Mouse (Mus musculus) embryonic facial prominence, embryonic 13.5 days (tissue): Measurements from ENCODE around the gene Spata21. TPM values are rescaled to one million over a fixed set of nuclear protein-coding genes. Genes with fewer than 3 reads are reported as not detected.
"Not testable (repeated sequence)": the region's sequence is repeated elsewhere in the genome, so short reads cannot be mapped to it uniquely, and the experiment has no call there.

ENCODE experiments used
- ATAC-seq: fragments of 200-750 bp; cut with Nextera tagmentation; 2 replicates; pipeline ENCODE4 v1.8.0; 2017; ENCODE audit warnings: low read depth; ENCODE audit not compliant: insufficient number of reproducible peaks, insufficient read depth, low FRiP score, low TSS enrichment
- H3K27ac ChIP-seq: fragments of 300-500 bp; sonication (generic); 2 replicates; pipeline ENCODE4 v1.5.1; 2015; ENCODE audit warnings: moderate library complexity, mild to moderate bottlenecking, inconsistent platforms
- H3K27me3 ChIP-seq: fragments of 300-500 bp; sonication (generic); 2 replicates; pipeline ENCODE4 v1.6.1; 2015; ENCODE audit warnings: mild to moderate bottlenecking, inconsistent platforms
- H3K36me3 ChIP-seq: fragments of 300-500 bp; sonication (generic); 2 replicates; pipeline ENCODE4 v1.6.1; 2015; ENCODE audit warnings: mild to moderate bottlenecking, inconsistent platforms
- H3K4me1 ChIP-seq: fragments of 300-500 bp; sonication (generic); 2 replicates; pipeline ENCODE4 v1.6.1; 2015; ENCODE audit warnings: inconsistent platforms
- H3K4me2 ChIP-seq: fragments of 300-500 bp; sonication (generic); 2 replicates; pipeline ENCODE4 v1.6.1; 2015; ENCODE audit warnings: moderate library complexity, mild to moderate bottlenecking, inconsistent platforms
- H3K4me3 ChIP-seq: fragments of 300-500 bp; sonication (generic); 2 replicates; pipeline ENCODE4 v1.5.1; 2015; ENCODE audit warnings: mild to moderate bottlenecking, inconsistent platforms
- H3K9ac ChIP-seq: fragments of 300-500 bp; sonication (generic); 2 replicates; pipeline ENCODE4 v1.6.1; 2015; ENCODE audit warnings: mild to moderate bottlenecking, inconsistent platforms
- H3K9me3 ChIP-seq: fragments of 300-500 bp; sonication (generic); 2 replicates; pipeline ENCODE4 v1.6.1; 2016; ENCODE audit warnings: inconsistent platforms
- WGBS: fragments of 180-500 bp; shearing (Covaris S2); methylation state at CpG from one replicate; pipeline ENCODE4 v1.1.7; 2015; ENCODE audit warnings: mixed read lengths; 5-methylcytosine and 5-hydroxymethylcytosine counted together
- polyA plus RNA-seq: library from polyadenylated mRNA; unstranded; fragments of >200 nt; fragmentation: Nextera tagmentation; extraction: Ambion mirVana; gene quantifications from 2 replicates; pipeline ENCODE4 v1.2.1, GENCODE M21; 2015

Gene Spata21
- polyA plus RNA-seq, 1 experiment from 2014 or later = 0.22 TPM

- Histone ChIP-seq H3K27me3 (no peaks in the 10 kb centered on the region), H3K9ac (no peak overlapping the region), H3K9me3 (no peaks in the 10 kb centered on the region), H3K4me3 (no peak overlapping the region), H3K4me2 (no peak overlapping the region), H3K36me3 (peaks cover 10% of the 10 kb centered on the region; the same call in 1 of the 2 replicates), H3K4me1 (peaks cover 67% of the 10 kb centered on the region), H3K27ac (peak overlapping the region; percentile 73)
- ATAC-seq = no peak
- 59% methylated on average over 8 of the region's 8 CpGs for WGBS
Observed at GRCm38 (mm10) chr4:141132191-141132590, 44.1 kb downstream of the Spata21 start.

- Histone ChIP-seq H3K9me3 (no peaks in the 10 kb centered on the region), H3K4me3 (no peak overlapping the region), H3K36me3 (peaks cover 10% of the 10 kb centered on the region; the same call in 1 of the 2 replicates), H3K27me3 (no peaks in the 10 kb centered on the region), H3K9ac (no peak overlapping the region), H3K4me1 (peaks cover 75% of the 10 kb centered on the region), H3K4me2 (no peak overlapping the region), H3K27ac (no peak overlapping the region)
- WGBS = 54% methylated on average over 8 of the region's 8 CpGs
- no peak for ATAC-seq
Observed at GRCm38 (mm10) chr4:141133227-141133626, 45.1 kb downstream of the Spata21 start.

GRCm38 (mm10) chr4:141134031-141134441, 45.9 kb downstream of the Spata21 start:
- 44% methylated on average over 8 of the region's 8 CpGs for WGBS
- Histone ChIP-seq H3K27me3 (no peaks in the 10 kb centered on the region), H3K36me3 (peaks cover 10% of the 10 kb centered on the region; the same call in 1 of the 2 replicates), H3K27ac (peak overlapping the region; percentile 60), H3K9ac (no peak overlapping the region), H3K4me2 (no peak overlapping the region; the same call in 1 of the 2 replicates), H3K4me3 (no peak overlapping the region), H3K9me3 (no peaks in the 10 kb centered on the region), H3K4me1 (peaks cover 77% of the 10 kb centered on the region)
- no peak for ATAC-seq

- peaks cover 69% of the 10 kb centered on the region for H3K4me1 ChIP-seq
Observed at GRCm38 (mm10) chr4:141134751-141135530, 46.8 kb downstream of the Spata21 start.

GRCm38 (mm10) chr4:141136126-141136525, 48.0 kb downstream of the Spata21 start:
- Histone ChIP-seq H3K9me3 (no peaks in the 10 kb centered on the region), H3K4me1 (peaks cover 60% of the 10 kb centered on the region), H3K27me3 (no peaks in the 10 kb centered on the region), H3K27ac (no peak overlapping the region), H3K9ac (no peak overlapping the region), H3K36me3 (peaks cover 10% of the 10 kb centered on the region; the same call in 1 of the 2 replicates), H3K4me2 (no peak overlapping the region), H3K4me3 (no peak overlapping the region)
- no peak for ATAC-seq
- 77% methylated on average over 7 of the region's 7 CpGs for WGBS

More at GRCm38 (mm10) chr4:141134751-141135530, 46.8 kb downstream of the Spata21 start:
- no peaks in the 10 kb centered on the region for H3K27me3 ChIP-seq
- peak overlapping the region; percentile 68 for H3K27ac ChIP-seq
- ATAC-seq = no peak
- H3K9ac ChIP-seq = no peak overlapping the region
- 81% methylated on average over 20 of the region's 20 CpGs for WGBS
- H3K4me2 ChIP-seq = no peak overlapping the region
- no peak overlapping the region for H3K4me3 ChIP-seq
- peaks cover 10% of the 10 kb centered on the region; the same call in 1 of the 2 replicates for H3K36me3 ChIP-seq
- no peaks in the 10 kb centered on the region for H3K9me3 ChIP-seq

- not testable (repeated sequence) for ATAC-seq, H3K9ac ChIP-seq, H3K27ac ChIP-seq, H3K27me3 ChIP-seq, H3K9me3 ChIP-seq, H3K4me3 ChIP-seq, H3K36me3 ChIP-seq
- 70% methylated on average over 3 of the region's 3 CpGs for WGBS
- H3K4me2 ChIP-seq = peak overlapping the region; percentile 83
- H3K4me1 ChIP-seq = peaks cover 49% of the 10 kb centered on the region
Observed at GRCm38 (mm10) chr4:141137740-141138139, 49.6 kb downstream of the Spata21 start.

GRCm38 (mm10) chr4:141138425-141139115, 50.4 kb downstream of the Spata21 start:
- peaks cover 10% of the 10 kb centered on the region; the same call in 1 of the 2 replicates for H3K36me3 ChIP-seq
- peak overlapping the region; percentile 83 for H3K4me2 ChIP-seq
- peak overlapping the region; percentile 86 for H3K9ac ChIP-seq
- peaks cover 46% of the 10 kb centered on the region for H3K4me1 ChIP-seq
- peak overlapping the region; percentile 97 for H3K27ac ChIP-seq
- no peaks in the 10 kb centered on the region for H3K9me3 ChIP-seq
- peak overlapping the region; percentile 76 for H3K4me3 ChIP-seq
- ATAC-seq = no peak
- WGBS = 1% methylated on average over 29 of the region's 29 CpGs
- no peaks in the 10 kb centered on the region for H3K27me3 ChIP-seq

GRCm38 (mm10) chr4:141139116-141139970, 51.2 kb downstream of the Spata21 start, which contains the start of gene Szrd1:
Gene Szrd1 (minus strand): TSS chr4:141139775.
- peak; percentile 87 for ATAC-seq
- under 1% methylated on average over 62 of the region's 63 CpGs for WGBS
- H3K9me3 ChIP-seq = no peaks in the 10 kb centered on the region

DNA sequence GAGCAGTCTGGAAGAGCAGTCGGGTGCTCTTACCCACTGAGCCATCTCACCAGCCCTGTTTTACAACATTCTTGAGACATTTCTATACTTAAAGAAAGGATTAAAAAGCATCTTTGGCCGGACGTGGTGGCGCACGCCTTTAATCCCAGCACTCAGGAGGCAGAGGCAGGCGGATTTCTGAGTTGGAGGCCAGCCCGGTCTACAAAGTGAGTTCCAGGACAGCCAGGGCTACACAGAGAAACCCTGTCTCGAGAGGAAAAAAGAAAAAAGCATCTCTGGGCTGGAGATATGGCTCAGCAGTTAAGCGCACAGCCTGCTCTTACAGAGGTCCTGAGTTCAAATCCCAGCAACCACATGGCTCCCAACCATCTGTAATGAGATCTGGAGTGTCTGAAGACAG, 52.2 kb downstream of the Spata21 start:
- peaks cover 31% of the 10 kb centered on the region for H3K4me1 ChIP-seq
- WGBS = 82% methylated on average over 9 of the region's 9 CpGs
- not testable (repeated sequence) for H3K4me2 ChIP-seq, H3K27me3 ChIP-seq, H3K4me3 ChIP-seq, H3K9ac ChIP-seq, ATAC-seq, H3K36me3 ChIP-seq, H3K27ac ChIP-seq, H3K9me3 ChIP-seq

More at GRCm38 (mm10) chr4:141139116-141139970, 51.2 kb downstream of the Spata21 start, which contains the start of gene Szrd1:
- Histone ChIP-seq H3K4me1 (peaks cover 41% of the 10 kb centered on the region), H3K4me3 (peak within 1 kb of the TSS; percentile 76), H3K4me2 (peak within 1 kb of the TSS; percentile 83), H3K9ac (peak within 1 kb of the TSS; percentile 86), H3K27ac (peak within 1 kb of the TSS; percentile 97), H3K27me3 (no peaks in the 10 kb centered on the region), H3K36me3 (peaks cover 5% of the 10 kb centered on the region; the same call in 1 of the 2 replicates)

DNA sequence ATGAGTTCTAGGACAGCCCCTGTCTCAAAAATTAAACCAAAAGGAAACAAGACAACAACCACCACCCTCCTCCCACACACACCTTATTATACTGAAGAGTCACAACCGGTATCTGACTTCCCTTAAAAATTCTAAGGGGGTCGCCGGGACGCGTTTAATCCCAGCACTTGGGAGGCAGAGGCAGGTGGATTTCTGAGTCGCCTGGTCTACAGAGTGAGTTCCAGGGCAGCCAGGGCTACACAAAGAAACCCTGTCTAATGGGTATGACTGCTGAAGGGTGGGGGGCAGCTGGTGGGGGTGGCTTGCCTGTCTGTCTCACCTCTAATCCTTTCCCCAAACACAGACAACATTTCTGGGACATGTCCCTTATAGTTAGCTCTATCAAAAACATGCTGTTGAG, 52.8 kb downstream of the Spata21 start:
- no peak overlapping the region for H3K9ac ChIP-seq
- H3K4me1 ChIP-seq = peaks cover 28% of the 10 kb centered on the region
- no peaks in the 10 kb centered on the region for H3K27me3 ChIP-seq
- no peak overlapping the region for H3K4me3 ChIP-seq
- WGBS = 88% methylated on average over 6 of the region's 6 CpGs
- H3K27ac ChIP-seq = no peak overlapping the region
- no peak overlapping the region for H3K4me2 ChIP-seq
- H3K36me3 ChIP-seq = no peaks in the 10 kb centered on the region
- no peaks in the 10 kb centered on the region for H3K9me3 ChIP-seq
- ATAC-seq = no peak

DNA sequence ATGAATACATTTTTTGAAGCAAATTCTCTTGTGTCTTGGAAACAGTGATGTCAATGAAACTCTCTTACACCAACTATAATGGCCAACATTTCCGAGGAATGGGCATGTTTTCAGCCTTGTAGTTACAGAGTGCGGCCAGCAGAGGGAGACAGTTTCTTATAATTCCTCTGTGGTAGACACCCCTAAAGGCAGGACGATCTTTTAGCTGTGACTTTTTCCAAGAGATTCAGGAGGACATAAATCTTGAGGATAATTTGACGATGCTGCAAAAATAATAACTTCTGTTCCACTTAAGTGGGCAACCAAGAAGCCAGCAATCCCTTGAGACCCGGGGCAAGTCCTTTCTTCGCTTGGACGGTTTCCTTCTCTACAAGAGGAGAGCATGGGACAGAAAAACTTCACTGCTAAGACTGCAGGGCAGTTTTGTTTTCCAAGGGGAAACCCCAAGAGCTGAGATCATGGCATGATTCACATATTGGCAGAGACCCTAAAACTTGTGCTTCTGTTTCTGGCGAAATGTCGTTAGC, 54.2 kb downstream of the Spata21 start:
- no peak overlapping the region for H3K27ac ChIP-seq
- peaks cover 23% of the 10 kb centered on the region for H3K4me1 ChIP-seq
- H3K4me3 ChIP-seq = no peak overlapping the region
- H3K36me3 ChIP-seq = no peaks in the 10 kb centered on the region
- H3K4me2 ChIP-seq = peak overlapping the region; percentile 37
- no peaks in the 10 kb centered on the region for H3K27me3 ChIP-seq
- no peak for ATAC-seq
- H3K9me3 ChIP-seq = no peaks in the 10 kb centered on the region
- WGBS = 24% methylated on average over 9 of the region's 9 CpGs
- 0 out of 2 replicates have a peak overlapping the region, but pooled peaks have one; percentile 44 for H3K9ac ChIP-seq
